Mouse (Mus musculus) lung, postnatal 14 days (tissue): ENCODE data around the gene Msi1.
A peak's percentile ranks its signal among the peaks of the same experiment; 100 is the strongest.

ENCODE experiments used
- DNase-seq: peaks from one replicate; pipeline ENCODE4 v3.0.0; 2021

Msi1 gene

DNA sequence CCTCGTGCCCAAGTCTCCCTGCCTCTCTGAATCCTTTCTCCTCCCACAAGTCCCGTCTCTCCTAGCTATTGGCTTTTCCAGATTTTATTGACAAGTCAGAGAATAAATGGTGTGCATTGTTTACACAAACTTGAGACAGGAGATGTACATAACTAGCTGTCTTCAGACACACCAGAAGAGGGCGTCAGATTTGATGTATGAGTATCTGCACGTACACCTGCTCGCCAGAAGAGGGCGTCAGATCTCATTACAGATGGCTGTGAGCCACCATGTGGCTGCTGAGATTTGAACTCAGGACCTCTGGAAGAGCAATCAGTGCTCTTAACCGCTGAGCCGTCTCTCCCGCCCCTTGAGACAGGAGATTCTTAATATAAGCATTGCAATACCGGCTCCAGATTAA lies 43.8 kb downstream of the Msi1 start:
- no peak for DNase-seq

DNA sequence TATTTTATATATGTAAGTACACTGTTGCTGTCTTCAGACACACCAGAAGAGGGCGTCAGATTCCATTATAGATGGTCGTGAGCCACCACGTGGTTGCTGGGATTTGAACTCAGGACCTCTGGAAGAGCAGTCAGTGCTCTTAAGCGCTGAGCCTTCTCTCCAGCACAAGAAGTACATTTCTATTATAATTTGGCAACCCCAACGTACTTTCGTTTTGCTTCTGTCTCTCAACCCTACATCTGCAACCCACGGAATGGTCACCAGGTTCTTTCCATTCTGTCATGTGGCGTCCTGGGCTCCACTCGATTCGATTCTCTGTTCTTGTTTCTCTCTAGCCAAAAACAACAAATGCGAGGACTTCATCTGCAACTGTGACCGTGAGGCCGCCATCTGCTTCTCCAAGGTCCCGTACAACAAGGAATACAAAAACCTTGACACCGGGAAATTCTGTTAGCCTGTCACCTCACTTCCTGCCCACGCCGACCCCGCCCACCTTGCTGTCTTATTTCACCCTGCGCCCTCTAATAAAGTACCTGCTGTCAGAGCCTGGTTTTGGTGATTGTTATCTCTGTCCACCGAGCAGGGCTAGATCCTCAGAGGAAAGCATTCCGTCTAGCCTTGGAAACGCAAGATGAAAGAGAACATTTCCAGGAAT lies 44.9 kb downstream of the Msi1 start:
- DNase-seq, result no peak

GRCm38 (mm10) chr5:115475337-115476106 lies 46.1 kb downstream of the Msi1 start:
- DNase-seq, result peak; percentile 26

- DNase-seq, result no peak
These were observed 46.8 kb downstream of the Msi1 start for GRCm38 (mm10) chr5:115476107-115476727.

DNA sequence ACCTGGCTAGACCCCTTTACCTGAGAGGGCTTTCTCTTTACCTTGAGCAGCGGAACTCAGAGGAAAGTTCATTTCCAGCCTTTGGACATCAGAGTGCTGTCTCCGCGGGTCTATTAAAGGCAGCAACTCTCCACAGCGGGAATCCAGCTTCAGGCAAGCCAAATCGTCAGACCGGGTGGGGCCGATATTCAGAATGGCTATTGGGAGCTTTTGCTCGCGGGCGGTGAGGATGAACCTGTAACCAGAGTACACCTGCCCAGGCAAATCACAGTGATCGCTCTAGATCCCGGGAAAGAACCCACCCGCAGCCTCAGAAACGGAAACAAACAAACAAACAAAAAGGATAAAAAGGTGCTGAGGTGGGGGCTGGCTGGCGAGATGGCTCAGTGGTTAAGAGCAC lies 50.2 kb downstream of the Msi1 start:
- no peak for DNase-seq

DNA sequence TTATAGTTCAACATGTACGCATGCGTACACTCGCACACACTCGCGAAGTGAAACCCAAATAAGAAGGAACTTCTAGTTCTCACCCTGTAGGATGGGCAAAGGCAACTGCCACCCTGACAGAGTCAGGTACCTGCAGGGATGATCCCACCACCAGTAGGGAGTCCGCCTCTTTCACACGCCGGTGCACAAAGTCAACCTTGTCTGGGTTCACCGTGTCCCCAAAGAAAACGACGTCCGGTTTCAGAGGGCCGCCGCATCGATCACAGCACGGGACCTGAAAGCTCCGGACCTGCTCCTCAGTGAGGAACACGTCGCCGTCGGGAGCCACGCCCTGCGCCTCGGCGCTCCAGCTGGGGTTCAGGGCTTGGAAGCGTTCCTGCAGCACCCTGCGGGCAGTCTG lies 50.7 kb downstream of the Msi1 start:
- DNase-seq, result peak; percentile 35

DNA sequence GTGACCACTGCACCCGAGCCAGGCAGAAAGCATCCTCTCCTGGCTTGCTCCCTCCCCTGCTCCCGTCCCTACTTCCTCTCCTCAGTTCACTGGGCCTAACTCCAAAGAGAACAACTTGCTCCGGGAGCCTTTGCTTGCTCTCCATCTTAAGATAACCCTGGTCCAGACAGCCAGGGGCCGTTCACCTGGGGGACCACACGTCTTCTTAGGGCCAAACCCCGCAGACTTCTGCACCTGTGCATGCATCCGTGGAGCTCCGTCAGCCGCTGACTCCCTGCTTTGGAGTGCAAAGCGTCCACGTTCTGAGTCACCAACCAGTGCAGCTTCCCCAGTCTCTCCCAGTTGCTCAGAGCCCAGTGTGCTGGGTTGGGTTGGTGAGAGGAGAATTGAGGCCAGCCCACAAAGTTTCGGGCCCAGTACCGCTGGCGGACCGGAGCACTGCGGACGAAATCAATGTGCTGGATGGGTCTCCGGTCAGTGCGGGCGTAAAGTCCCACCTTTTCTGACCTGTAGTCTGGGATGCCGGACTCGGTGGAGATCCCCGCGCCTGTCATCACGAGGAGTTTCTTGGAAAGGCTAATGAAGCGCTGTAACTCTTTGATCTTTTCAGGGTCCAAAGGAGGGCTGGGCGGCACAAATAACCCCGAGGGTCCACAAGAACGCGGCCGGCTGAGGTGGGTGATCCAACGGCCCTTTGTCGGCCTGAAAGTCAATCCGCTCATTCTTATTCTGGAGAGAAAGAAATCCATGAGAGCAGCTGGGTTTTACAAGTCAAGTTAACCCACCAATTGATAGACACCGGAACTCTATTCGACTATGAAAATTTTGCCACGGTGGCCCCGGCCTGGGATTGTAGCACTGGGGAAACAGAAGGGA lies 53.2 kb downstream of the Msi1 start:
- no peak for DNase-seq

GRCm38 (mm10) chr5:115483385-115483784 lies 54.0 kb downstream of the Msi1 start:
- no peak for DNase-seq

- peak; percentile 80 for DNase-seq
These were observed 54.8 kb downstream of the Msi1 start, which contains the start of gene Sirt4 for GRCm38 (mm10) chr5:115483947-115484920. Gene Sirt4 (minus strand): TSS chr5:115484725.

- DNase-seq, result no peak
These were observed 55.6 kb downstream of the Msi1 start for GRCm38 (mm10) chr5:115484996-115485395.

GRCm38 (mm10) chr5:115485489-115486205 lies 56.2 kb downstream of the Msi1 start:
- no peak for DNase-seq

DNA sequence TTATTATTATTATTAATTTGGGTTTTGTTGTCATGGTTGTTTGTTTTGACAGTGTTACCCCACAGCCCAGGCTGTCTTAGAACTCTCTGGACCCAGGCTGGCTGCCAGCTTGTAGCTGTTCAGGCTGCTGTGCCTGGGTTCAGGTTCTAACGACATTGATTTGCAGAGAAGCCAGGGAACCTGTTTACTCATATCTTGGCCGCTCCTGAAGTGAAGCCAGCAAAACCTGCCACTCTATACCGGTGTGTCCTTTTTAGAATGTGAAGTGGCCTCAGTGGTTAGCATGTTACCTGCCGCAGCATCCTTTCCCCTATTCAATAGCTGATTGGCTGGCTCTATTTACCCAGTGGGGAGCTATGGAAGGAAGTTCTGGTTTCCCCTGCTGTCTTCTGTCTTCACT lies 57.3 kb downstream of the Msi1 start:
- no peak for DNase-seq

DNA sequence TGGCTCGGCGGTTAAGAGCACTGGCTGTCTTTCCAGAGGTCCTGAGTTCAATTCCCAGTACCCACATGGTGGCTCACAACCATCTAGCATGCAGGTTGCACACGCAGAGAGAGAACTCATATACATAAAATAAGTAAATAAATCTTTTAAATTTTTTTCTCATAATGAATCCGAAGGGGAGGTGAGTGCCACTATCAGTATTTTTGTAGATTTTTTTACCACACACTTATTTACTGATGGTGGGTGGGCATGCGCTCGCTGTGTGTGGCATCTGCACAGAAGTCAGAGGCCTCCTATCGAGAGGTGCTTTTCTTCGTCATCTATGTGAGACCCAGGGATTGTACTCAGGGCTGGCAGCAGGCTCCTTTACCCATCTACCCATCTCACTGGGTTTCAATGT lies 58.0 kb downstream of the Msi1 start:
- DNase-seq, result no peak

DNA sequence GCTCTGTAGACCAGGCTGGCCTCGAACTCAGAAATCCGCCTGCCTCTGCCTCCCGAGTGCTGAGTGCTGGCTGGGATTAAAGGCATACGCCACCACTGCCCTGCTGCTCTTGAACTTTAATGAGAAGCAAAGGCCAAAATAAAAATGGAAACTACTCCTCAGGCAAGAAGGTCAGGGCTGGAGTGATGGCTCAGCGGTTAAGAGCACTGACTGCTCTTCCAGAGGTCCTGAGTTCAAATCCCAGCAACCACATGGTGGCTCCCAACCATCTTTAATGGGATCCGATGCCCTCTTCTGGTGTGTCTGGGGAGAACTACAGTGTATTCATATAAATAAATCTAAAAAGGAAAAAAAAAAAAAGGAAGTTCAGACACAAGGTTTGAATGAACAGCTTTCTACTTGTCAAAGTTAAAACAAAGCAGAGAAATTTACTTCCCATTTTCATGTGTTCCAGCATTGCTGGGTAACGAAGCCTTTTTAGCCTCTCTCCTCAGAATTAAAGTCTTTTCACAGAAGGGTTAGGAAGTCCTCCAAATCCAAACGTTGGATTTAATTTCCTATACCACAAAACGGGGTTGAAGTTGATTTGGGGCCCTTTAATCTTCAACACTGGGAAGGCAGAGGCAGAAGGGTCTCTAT lies 58.7 kb downstream of the Msi1 start:
- DNase-seq, result no peak

DNA sequence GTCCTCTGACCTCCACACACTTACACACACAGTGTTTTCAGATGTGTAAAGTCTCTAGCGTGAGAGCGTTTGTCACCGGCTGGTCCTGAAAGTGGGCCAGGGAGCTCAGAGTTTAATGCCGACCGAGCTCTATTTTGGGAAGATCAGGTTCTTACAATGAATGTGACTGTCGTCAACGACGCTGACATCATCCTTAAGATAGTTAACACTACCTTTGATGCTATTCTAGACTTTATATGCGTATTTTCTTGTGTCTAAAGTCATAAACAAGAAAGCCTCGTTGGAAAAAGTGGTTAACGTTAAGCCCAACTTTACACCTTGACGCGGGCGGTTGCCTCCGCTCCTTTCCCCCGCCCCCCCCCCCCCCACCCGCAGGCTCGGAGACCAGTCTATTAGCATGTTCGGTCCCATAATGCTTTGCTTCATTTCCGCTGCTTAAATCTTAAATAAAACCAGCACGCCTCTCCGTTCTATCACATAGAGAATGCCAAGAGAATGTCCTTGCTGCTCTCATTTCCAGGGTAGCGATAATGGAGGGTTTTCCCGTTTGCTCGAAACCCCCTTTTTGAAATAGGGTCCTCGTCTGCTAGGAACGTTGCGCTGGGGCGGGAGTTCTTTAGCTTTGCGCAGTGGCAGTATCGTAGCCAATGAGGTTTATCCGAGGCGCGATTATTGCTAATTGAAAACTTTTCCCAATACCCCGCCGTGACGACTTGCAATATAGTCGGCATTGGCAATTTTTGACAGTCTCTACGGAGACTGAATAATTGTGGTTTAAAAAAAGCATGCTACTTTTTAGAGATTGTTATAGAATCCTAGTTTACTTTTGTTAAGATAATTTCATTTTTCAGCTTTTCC lies 59.7 kb downstream of the Msi1 start:
- DNase-seq, result peak; percentile 77

GRCm38 (mm10) chr5:115489699-115490637 lies 60.6 kb downstream of the Msi1 start:
- DNase-seq, result peak; percentile 91

GRCm38 (mm10) chr5:115490638-115491000 lies 61.2 kb downstream of the Msi1 start:
- DNase-seq, result no peak

GRCm38 (mm10) chr5:115491076-115491475 lies 61.7 kb downstream of the Msi1 start:
- DNase-seq, result no peak
